Mouse (Mus musculus) lung, postnatal 0 days (tissue): ENCODE measurements around the gene Fgf14.

Experiments
- CTCF ChIP-seq: IDR thresholded peaks from 2 replicates; pipeline ENCODE4 v1.5.1; 2016; ENCODE audit warnings: antibody characterized with exemption, mild to moderate bottlenecking
- EP300 ChIP-seq: IDR thresholded peaks from 2 replicates; pipeline ENCODE4 v1.6.1; 2016; ENCODE audit warnings: antibody characterized with exemption, mild to moderate bottlenecking, control low read depth

DNA sequence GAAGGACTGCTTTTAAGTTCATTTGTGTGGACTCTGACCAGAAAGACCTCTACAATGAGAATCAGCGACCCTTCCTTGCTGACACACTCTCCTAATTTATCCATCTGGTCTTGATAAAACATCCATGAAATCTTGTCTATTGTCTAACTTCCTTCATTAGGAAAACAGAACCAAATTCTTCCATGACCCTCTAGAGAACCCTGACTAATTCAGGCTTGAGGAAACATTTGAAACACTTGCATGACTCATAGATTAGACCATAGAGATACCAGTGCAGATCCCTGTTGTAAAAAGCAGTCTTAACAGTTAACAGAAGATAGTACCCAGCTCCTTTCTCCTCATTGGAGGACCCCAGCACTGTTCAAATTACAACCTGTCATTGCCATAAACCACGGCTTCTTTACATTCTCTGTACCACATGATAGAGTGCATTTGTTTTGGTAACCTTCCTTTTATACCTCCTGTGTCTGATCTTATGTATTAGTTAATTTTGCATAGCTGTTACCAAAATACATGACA, 412.3 kb downstream of the Fgf14 start:
- TF ChIP-seq CTCF = no peak
- no peak for TF ChIP-seq EP300
